Mouse (Mus musculus): ENCODE measurements around the gene Ttc19.

DNA sequence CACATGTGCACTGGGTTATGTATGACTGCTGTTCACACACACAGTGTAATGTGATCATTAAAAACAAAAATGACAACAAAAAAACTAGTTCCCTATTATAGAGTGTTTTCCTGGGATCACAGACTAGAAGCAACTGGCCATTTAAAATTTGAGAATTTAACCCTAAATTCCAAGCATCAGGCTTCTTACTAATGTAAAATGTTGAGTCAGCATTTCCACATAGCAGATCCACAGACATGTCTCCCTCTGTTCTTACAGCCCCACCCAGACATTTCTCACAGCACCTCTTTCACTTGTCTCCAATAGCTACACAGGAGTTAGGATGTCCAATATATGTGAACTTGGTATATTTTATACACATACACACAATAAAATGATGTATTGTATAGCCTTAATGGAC, 88.7 kb downstream of the Ttc19 start:
- TF ChIP-seq CHD2 (IDR thresholded peaks at IDR 0.05; ENCODE audit: low read depth, low read length), result no peak
- no peak for TF ChIP-seq HCFC1 (IDR thresholded peaks at IDR 0.05; ENCODE audit: borderline replicate concordance, insufficient read depth, low read length)
